Mouse (Mus musculus) brain, embryonic 14.5 days (tissue): ENCODE measurements around the gene Aqp11.

Source experiments
- CTCF ChIP-seq: fragments of 200-500 bp; IDR thresholded peaks from 2 replicates; pipeline ENCODE4 v1.5.1; 2012; ENCODE audit warnings: inconsistent platforms, mild to moderate bottlenecking, moderate library complexity, borderline replicate concordance; ENCODE audit not compliant: insufficient read depth, insufficient read length; ENCODE audit errors: extremely low read depth
- POLR2A ChIP-seq: fragments of 200-500 bp; IDR thresholded peaks from 2 replicates; pipeline ENCODE4 v1.6.1; 2012; ENCODE audit warnings: mild to moderate bottlenecking, inconsistent platforms, borderline replicate concordance; ENCODE audit not compliant: poor library complexity, insufficient read depth, insufficient read length, severe bottlenecking; ENCODE audit errors: extremely low read depth

- TF ChIP-seq POLR2A (no peak), CTCF (no peak)
Measured at GRCm38 (mm10) chr7:97748527-97749206, 10.6 kb upstream of the Aqp11 start.
